Mouse (Mus musculus) lung, postnatal 14 days (tissue): ENCODE data around the gene Atg7.

Experiments
- DNase-seq: peaks from one replicate; pipeline ENCODE4 v3.0.0; 2021

Atg7 gene

DNA sequence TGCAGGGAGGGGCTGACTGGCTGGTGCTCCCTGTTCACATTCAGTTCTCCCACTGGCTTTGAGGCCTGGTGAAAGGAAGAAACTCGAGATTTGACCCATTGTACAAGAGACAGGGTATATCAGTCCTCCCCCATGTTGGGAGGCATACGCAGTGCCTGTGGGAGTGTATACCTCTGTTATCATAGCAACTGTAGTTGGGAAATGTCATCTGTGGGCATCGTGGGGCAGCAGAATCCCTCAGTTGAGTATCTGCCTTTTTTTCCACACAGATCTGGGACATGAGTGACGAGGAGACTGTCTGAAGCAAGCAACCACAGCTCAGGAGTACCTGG lies 215.8 kb downstream of the Atg7 start:
- no peak for DNase-seq

DNA sequence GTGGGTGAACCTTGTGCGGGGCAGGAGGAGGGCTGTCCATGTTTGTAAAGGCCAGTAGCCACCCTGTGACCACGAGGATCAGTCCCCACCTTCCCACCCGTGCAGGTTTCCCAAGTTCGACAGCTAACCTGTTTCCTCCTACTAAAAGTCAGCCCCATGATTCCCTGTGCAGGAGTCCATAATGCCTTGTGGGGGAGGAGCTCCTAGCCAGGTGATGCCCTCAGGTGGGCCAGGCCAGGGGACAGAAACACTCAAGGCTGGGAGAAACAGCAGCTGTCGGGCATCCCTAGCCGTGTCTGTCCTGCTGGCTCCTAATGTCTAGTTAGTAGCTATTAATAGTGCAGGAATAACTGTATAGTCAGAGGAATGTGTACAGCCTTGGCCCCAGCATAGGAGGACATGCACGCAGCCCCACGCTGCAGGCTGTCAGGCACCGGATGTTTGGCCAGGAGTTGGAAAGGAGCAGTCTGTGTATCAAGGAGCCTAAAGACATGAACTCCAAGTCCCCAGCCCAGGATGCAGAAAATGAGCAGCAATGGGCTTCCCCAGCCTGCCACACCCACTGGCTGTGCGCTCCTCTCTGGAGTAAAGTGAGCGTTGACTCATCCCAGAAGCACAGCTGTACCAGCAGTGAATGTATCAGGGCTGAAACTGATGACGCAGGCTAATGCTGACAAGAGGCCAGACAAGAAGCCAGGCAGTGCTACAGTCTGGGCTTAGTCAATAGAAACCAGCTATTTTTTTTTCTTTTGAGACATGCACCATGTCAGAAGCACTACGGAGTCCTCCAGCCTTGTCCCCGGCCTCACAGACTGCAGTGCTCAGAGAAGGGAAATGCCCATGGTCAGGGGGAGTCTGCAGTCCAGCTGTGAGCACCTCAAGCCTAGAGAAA lies 218.0 kb downstream of the Atg7 start:
- no peak for DNase-seq

DNA sequence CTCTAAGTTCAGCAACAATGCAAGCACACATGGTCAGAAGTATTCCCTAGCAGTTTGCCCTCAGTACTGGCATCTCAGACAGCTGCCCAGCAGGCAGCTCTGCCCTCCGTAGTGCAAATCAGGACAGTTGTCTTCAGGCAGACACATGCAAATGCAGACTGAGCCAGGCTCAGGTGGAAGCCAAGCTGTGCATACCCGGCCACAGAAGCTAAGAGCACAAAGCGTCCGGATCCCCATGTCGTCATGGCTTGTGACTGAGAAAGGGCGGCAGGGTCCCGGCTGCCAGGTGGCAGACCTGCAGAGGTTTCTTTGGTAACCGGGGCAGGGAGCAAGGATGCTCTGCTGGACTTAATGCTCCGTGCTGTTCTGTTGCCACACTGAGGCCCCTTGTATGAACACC lies 218.7 kb downstream of the Atg7 start:
- DNase-seq: no peak

DNA sequence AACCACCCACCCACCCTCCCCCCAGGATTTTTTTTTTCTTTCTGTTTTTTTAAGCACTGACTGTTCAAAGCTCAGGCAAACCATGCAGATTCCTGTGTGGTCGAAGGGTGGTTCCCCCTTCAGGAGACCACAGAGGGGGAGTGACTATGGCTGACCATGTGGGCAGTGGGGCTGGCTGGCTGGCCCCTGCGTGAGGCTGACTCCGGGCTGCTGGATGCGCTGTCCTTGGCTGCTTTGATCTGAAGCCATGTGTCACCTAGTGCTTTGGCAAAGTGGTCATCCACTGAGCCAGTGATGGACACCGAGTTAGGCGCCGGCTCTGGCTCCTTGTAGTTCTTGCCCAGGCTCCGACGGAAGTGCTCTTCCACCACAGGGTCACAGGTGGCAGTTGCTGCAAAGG lies 219.1 kb downstream of the Atg7 start:
- DNase-seq: no peak

DNA sequence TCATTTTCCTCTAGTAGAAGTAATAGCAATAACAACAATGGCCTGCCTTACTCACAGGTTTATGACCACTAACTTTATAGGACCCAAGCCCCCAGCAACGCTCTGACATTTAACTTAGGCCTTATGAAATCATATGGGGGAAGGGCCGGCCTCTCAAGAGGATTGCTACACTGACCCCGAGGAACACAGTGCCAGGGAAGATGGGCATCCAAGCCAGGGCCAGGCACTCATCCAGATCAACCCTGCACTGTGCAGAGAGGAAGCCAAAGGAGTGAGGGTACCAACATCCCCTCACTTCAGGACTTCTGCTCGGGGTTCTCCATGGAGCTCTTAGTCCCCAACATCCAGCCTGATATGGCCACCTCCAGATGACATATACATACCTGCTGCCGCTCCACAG lies 220.6 kb downstream of the Atg7 start:
- no peak for DNase-seq

DNA sequence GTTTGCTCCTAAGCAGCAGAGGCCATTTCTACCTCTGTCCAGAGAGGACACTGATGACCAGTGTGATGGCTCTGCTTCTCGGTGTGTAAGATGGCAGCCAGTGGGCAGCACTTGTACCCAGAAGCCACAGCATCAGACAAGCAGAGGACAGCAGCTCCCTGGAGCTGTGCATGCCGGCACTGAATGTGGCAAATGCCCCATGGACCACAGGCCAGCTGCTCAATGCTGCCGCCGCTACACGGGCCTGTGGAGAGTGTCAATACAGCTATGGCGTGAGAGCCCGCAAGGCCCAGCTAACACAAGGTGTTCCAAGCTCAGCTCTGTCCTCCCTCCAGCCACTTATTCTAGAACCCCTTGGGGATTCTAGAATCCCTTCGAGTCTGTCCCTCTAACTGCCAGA lies 221.5 kb downstream of the Atg7 start:
- DNase-seq: no peak

DNA sequence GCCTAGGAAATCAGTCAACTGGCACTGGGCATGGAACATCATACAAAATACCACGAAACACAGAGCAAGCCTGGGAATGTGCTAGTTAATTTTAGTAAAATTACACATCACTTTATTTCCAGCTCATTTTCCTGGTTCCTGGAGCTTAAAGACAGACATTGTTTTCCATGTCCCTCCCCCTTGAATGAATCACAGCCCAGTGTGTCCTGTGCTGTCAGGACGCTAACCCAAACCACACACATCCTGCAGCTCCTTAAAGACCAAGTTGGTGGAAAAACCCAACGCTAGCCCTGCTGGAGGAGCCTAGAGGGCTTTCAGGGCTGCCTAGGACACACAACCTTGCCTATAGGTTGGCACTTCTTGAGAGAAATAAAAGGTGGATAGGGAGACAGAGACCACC lies 223.2 kb downstream of the Atg7 start:
- no peak for DNase-seq

DNA sequence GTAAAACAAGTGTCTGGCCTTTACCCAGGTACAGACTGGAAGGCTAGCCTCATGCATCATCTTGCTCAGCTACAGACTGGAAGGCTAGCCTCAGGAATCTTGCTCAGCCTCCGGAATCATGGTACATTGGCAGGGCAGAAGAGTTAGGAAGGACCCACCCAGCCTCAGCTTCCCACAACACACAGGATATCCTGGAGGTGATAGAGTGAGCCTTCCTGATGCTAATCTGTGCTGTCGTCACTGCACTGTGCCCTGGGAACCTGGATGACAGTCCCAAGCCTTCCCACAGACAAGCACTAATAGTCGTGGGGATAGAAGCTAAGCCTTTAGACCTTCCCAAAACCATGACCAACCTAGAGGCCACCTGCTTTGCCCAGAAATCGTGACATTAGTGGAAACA lies 223.7 kb downstream of the Atg7 start:
- DNase-seq: no peak

DNA sequence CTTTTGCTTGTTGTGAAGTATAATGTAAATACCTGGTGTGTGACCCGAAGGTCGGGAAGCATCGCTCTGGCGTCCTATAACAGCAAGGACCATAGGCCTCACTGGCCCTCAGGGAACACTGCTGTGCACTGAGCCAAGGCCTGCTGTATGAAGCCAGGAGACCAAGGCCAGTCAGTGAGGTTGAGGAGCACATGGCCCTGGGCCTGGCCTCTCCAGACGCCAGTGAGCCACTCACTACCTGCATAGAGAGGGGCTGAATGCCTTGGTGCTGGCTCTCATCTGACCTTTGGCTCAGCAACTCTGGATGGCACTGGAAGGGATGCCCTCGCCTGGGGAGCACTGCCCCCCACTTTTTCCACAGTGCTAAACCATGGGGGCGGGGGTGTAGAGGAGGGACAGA lies 225.8 kb downstream of the Atg7 start:
- no peak for DNase-seq

DNA sequence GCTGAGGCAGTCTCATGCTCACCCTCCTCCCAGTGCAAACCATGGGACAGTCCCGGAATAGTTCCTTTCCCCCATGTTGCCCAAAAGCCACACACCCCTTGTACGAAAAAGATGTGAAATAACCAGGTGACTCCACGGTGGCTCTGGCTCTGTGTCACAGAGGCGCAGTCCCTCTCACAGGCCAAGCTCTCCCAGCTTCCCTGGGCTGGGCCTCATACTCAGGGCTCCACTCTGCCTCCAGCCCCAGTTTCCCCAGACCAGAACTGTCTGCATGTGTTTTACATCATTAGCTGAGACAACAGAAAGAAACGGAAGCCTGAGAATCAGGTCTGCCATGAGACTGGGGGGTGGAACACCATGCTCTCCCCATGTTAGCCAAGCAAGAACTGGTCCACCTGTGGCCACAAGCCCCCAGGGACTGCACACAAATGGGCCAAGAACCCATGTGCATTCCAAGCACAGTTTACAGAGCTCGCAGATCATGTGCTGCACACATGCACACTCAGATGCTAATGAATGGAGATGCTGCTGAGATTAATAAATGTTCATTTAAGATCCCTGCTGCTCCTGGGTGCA lies 226.7 kb downstream of the Atg7 start:
- DNase-seq: no peak

DNA sequence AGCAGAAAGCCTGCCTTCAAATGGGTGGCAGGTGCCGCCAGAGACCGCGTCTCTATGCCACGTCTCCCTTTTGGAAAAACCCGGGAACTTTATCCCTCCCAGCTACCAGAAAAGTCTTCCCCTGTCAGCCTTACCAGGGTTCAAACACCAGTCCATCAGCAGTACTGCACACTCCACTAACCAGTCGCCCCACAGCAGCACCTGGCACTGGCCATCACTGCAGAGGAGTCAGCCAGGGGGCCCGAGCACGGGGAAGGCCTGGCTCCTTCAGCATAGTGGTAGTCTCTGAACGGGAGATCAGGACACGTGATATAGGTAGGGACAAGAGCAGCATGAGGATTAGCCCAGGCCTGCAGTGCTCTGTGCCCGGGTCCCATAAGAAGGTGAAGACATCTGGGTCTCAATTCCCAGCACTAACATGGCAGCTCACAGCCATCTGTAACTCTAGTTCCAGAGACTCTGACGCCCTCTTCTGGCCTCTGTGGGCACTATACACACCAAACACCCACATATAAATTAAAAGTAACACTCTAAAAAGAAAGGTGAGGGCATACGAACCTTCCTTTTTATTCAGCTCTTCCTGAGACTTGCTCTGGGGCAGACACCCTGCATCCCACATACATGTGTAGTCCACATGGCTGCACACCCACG lies 228.2 kb downstream of the Atg7 start:
- DNase-seq: no peak

DNA sequence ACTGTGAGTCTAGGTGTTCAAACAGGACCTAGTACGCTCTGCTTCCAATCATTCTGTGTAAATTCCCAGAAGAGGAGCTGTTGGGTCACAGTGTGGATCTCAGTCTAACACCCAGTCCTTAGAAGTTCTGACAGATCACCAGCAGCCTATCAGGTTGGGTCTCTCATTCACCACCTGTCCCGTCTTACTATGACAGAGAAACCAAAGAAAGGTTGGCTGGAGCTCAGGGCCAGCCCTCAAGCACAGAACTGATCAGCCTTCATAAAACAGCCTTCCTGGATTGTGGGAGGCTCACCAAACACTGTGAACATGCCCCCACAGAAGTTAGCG lies 230.9 kb downstream of the Atg7 start:
- DNase-seq: no peak

DNA sequence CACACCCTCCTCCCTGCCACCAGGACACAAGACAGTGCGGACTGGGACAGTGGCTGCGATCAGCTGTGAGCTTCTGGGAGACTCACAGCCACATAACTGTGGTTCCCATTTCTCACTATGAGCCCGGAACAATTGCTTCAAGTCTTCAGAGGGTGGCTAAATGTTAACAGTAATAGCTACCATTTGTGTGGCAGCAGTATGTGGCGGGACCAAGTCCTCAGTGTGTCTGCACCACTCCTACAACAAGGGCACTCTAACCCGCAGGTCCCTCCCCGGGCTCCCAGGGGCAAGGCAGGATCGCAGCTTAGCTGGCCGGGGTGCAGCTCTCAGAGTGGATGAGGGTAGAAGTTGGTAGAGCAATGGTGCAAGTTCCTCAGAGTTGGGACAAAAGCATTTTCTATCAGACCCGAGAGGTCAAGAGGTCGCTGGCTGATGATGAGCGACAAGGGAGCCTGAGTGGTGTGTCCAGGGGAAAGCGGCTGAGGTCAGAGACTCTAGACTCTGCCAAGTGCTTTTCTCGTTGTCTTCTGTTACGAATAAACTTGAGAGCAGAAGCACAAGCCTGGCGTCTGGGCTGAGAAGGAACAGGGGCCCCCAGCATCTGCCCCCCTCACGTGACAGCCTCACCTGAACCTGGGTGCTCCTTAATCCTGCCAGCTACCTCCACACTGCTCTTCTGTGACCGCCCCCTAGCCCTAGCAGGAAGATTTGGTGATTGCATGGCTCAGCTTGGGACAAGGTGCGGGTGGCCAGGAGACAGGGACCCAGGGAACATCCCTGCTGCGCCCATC lies 231.4 kb downstream of the Atg7 start:
- DNase-seq: no peak

DNA sequence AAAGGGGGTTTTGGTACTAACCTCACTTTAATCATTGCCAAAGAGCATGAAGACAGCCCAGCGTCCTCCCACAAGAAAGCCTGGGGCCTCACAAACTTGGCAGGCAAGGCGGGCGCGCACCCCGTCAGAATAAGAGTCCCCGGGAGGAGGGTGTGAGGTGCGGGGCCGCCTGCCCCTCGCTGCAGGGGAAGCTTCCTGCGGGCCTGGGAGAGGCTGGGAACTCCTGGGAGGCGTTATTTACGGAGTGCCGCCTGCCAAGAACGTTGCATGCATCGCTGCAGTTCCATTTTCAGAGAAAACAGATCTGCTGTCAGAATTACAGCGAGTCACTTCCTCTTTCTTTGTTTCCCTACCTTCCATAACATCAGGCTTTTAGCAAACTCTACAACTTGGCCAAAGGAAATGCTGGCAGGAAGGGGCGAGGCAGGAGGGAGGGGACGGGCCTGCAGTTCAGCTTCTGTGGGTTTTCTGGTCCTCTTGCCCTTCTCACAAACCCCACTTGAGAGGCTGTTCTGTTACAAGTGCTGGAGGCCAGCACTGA lies 232.2 kb downstream of the Atg7 start:
- DNase-seq: peak; percentile 94

DNA sequence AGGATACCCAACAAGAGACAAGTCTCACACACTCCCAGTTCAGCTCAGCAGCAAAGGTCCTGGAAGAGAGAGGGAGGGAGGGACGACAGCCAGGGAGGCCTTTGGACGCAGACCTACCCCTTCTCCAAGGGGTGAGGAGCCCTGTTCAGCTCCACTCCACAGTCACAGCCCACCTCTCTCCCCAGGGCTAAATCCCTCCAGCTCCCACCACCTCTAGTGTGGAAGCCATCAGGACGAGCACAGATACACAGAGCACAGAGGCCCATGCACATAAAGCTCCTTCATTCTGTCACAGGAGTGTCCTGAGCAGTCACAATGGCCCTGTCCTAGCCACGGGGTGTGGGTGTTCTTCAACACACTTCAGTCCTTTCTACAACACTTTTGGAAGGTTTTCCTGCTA lies 233.1 kb downstream of the Atg7 start:
- DNase-seq: no peak

DNA sequence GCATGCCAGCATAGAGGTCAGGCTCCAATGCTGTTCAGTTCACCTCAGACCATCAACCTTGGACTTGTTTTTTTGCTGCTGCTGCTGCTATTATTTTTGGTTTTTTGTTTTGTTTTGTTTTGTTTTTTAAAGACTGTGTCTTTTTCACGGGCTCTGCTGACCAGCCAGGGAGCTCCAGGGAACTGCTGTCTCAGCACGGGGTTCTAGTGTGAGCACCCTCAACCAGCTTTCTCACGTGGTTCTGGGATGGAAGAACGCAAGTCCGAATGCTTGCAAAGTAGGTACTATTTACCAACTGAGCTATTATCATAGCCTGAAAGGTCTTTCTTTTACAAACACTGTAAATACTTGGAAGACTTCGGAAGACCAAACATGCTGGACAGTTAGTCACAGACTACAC lies 233.6 kb downstream of the Atg7 start:
- DNase-seq: no peak

DNA sequence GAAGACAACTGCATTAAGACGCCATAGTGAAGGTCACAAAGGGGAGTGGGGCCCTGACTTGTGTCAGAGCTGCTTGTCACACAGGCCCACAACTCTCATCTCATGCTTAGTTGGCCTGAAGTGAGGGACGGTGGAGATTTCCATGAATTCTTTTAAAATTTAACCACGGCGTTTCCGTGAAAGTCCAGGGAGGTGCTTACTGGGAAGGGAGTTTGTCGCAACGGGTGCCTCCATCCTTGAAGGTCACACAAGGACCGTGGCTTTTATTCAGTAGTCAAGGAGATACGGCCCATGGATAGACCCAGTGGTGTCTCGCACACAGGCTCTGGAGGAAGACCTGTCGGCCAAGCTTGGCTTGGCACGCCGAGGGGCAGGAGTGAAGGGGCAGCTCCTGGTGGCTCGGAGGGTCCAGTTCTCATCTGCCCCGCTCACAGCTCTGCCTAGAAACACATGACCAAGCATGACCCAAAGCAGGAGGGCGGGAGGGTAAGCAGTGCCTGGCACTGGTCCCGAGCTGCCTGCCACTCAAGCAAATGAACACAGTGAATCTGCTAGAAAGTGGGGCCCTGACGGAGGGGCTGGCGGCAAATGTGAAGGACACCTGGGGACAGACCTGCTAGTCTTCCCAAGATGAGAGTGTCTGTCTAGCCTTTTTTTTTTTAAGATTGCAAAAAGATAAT lies 236.1 kb downstream of the Atg7 start:
- no peak for DNase-seq

DNA sequence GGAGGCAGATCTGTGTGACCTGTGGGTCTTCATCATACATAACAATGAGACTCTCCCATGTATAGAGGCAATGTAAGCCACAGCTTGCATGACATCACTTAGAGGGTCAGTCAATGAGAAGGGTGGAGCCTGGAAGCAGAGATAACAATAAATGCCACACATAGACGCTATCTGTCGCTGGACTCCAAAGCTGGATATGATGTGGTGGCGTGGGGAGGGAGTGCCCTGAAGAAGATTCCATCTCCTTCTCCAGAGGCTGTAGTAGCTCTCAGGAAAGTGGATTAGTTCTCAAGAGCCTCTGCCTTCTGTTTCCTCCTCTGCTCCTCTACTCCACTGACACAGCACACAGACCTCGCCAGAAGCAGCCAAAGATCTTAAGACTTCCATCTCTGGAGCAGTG lies 237.9 kb downstream of the Atg7 start:
- DNase-seq: no peak

DNA sequence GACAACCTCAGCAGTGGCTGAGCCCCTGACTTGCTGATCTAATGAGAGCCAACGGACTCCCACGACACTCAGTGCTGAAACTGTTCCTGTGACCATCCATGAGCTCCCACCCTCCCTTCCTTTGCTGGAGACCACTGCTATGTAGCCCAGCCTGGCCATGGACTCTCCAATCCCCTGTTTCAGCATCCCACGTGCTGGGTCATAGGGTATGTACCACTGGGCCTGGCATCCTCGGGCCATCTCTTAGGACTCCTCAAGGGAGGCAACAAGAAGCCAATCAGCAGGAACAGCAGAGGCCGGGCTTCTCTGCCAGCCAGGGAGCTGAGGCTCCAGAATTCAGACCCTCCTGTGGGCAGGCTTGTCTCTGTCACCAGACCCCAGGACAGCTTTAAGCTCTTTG lies 239.3 kb downstream of the Atg7 start:
- no peak for DNase-seq

DNA sequence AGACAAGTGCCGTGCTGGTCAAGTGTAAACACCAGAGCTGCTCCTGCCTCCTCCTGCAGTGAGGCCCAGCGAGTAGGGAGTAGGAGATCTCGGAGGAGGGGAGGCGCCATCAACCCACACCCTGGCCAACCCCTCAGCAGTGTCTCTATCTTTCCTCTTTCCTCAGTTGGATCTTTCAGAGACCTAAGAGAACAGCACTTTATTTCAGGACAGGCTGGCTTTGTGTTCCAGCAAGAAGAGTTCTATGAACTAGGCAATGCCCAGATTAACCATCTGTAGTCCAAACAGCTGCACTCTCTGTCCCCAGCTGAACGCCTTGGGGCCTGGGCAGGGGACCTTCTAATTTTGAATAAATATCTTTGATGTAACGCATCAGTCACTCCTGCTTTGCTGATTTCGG lies 239.8 kb downstream of the Atg7 start:
- no peak for DNase-seq

DNA sequence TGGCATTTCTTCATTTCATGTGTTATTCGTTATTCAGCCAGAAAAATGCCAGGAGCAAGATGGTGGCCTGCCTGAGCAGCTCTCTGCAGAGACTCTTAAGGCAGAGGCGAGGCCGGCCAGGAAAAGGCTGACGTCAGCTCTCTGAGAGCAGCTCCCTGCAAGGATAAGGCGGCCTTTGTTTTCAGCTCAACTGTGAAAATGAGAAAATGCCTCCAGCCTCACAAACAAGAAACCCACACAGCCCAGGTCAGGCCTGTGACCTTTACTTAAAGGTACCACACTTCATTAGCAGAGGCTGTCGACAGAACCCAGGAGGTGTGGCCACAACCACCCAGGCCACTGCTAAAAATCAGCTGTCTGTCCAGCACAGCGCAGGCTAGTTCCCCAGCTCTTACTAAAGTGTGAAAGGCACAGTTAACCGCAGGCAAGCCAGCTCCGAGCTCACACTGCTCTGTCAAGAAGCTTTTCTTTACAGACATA lies 240.4 kb downstream of the Atg7 start:
- peak; percentile 69 for DNase-seq

DNA sequence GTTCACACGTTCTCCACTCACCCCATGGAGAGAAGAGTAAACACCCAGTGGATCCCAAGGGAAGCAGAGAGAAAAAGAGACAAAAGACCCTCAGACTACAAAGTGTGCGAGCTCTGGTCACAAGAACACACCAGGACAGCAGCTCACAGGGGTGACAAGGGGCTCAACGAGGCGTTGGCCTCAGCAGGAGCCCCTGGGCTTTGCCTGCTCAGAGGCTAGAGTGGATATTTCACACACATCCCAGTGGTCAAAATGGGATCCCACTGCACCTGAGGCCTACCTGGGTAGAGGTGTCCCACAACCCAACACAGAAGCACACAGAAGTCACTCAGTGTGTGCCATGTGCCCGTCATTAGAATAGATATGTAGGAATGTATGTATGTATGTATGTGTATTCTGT lies 242.2 kb downstream of the Atg7 start:
- DNase-seq: no peak

DNA sequence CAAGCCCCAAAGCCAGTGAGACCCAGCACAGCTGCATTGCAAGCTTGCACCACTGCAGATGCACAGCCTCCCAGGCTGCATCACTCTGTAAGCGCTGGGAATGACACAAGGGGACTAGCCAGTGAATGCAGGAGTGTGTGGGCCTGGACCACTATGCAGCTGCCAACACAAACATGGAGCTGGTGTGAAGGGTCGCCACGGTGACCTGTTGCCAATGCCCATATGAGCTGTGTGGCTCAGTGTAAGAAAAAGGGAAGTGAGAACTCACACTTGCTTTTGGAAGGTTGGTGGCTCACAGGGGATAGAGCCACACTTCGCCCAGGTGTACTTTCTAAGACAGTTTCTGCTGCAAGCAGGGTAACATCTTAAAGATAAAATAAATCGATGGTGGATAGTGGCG lies 243.1 kb downstream of the Atg7 start:
- DNase-seq: no peak
